Mouse (Mus musculus) kidney, adult 9 months (tissue): Measurements from ENCODE around the gene 6430548M08Rik.
A peak's percentile ranks its signal among the peaks of the same experiment; 100 is the strongest.

ENCODE experiments used
- DNase-seq: peaks from one replicate; pipeline ENCODE4 v3.0.0; 2022

6430548M08Rik gene

DNA sequence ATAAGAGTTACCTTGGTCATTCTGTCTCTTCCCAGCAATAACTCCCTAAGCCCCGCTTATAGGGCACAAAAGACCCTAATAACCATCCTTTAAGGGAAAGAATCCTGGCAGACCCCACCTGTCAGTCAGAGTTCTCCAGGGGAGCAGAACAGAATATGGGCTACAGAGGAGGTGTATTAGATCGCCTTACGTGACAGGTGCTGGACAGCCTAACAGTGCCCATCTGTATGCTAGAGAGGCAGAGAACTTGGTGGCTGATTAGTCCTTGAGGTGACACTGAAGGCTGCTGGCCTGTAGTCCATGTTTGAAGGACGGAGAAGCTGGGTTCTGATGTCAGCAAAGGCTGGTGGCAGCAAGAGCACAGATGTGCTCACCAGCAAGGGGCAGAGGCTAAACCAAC is 3.0 kb upstream of the 6430548M08Rik start:
- no peak for DNase-seq

DNA sequence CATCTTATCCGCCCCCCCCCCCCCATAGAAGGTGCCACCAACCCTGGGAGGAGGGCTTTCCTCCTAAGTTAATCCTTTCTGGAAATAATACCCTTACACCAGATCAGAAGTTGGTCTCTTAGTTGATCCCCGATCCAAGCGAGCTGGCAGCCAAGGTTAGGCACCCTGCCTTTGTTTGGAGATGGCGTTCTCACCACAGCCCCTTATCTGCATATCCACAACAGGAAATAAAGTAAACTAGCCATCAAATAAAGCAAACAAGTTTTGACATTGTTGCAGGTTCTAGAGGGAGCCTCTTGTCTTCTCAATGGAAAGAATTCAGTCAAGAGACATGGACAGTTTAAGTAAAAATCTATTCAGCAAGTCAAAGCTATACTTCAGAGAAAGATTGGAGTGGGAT is 2.6 kb upstream of the 6430548M08Rik start:
- no peak for DNase-seq

DNA sequence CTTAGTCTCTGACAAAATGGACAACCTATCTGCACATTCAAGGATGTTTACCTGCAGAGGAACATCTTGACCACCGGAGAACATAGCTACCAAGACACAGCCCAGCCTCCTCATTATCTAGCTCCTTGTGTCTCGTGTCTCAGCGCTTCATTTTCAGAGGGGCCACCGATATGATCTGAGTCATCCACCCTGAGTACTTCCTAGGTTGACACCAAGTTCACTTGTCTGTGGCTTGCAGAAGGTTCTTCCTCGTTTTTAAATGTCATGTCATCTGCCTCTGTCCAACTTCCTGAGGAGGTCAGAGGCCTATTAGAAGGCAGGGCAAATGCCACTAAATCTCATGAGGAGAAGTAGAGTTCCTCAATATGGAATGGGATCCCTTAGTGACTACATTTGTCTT is 1.4 kb upstream of the 6430548M08Rik start:
- no peak for DNase-seq

DNA sequence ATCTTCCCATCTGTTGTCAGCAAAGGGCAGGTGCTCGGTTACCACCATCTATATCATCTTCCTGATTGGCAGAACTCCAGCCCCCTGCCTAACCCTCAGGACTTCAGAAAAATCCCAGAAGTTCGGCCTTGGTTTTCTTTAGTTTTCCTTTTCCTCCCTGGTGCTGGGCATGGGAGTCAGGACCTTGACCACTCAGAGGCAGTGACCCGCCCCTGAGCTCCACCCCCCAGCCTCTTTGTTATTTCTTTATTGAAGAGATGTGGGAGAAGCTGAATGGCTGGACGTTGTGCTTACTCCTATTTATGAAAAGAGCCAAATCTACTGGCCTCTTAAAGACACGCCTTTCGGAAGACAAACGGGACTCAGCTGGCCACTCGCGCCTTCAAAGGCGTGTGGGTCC is 646 bp upstream of the 6430548M08Rik start:
- DNase-seq = peak; percentile 79

DNA sequence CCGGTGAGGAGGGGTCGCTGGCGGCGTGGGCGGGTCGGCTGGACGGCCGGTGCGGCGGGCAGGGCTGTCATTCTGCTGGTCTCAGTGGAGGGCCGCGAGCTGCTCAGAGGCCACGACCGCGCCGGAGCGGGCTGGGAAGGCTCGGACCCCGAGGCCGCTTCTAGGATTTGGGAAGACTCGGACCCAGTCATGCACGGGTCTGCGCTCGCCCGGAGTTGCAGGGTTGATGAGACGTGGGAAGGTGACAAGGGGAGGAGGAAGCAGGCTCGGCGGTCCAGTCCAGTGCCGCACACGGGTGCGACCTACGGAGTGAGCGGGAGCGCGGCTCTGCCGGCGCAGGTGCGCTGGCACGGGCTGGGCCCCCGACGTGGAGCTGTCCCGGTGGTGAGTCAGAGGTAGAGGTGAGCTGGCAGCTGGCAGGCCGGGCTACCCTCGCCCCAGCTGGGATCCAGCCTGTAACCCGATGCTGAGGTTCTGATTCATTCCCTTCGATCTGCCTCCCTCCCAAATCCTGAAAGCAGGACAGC is 426 bp downstream of the 6430548M08Rik start:
- DNase-seq = peak; percentile 44

DNA sequence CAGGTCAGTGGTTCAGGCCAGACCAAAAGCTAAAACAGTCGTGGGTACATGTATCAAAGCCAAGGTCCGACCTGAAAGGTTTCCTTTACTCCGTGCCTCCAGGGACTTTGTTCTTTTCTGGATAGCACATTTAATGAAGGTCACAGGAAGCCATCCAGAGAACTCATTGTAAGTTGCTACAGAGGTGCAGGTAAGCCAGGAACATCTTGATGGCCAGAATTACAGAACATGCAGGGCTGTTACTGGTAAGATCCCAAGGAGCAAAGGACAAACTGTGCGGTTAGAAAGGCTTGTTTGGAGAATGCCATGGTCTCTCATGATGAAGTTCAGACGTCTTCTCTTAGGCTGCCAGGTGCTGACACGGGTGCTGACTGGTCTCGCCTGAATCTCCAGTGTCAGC is 2.6 kb downstream of the 6430548M08Rik start:
- DNase-seq = peak; percentile 37

DNA sequence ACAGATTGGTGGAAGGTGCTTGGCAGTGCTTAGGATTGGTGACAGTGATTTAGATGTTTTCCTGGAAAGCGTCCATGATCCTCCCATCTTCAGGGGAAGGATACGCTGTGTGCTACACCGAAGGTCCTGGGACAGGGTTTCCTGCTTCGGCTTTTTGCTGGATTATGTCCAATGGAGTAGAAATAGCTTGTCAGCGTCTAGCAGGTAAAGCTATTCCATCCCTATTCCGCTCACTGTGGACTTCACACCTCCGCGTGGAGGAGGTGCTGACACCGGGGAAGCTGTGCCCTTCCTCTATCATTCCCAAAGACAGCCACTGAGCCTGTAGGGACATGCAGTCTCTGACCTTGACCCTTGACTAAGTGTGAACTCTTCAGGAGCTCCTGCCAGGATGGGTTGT is 4.2 kb downstream of the 6430548M08Rik start:
- DNase-seq = peak; percentile 74

DNA sequence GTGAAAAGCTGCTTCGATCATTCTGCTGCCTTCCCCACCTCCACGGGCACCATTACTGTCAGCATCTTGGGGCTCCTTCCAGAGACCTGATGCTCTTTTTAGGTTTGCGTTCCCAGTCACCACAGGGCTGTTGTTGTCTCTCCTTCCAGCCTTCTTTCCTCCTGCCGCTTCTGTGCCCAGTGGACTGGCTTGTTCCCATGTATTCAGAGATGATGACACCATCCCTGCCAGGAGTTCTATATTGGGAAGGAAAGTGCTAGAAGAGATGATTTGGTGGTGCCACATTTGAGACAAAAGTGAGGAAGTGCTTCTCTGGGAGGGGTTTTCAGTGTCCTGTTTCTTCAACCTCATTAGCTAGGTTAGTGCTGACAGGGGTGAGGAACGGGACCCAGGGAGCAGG is 4.9 kb downstream of the 6430548M08Rik start:
- DNase-seq = no peak

DNA sequence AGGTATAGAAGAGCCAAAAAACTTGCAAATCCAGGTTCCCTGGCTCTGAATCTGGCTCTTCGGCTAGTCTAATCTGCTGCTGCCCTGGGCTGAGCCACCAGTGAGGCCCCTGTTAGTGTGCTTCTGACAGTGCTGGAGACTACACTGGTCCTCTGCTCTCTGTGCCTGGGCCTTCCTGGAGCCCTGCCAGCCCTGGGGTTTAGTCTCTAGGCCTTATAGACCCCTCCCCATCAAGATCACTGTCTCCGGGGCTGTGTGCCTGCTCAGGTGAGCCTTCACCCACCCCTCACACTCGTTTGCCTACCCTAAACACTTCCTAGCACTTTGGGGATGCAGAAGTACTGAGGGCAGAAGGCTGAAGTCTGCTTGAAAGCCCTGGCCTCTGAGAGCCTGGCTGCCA is 5.5 kb downstream of the 6430548M08Rik start:
- DNase-seq = no peak

DNA sequence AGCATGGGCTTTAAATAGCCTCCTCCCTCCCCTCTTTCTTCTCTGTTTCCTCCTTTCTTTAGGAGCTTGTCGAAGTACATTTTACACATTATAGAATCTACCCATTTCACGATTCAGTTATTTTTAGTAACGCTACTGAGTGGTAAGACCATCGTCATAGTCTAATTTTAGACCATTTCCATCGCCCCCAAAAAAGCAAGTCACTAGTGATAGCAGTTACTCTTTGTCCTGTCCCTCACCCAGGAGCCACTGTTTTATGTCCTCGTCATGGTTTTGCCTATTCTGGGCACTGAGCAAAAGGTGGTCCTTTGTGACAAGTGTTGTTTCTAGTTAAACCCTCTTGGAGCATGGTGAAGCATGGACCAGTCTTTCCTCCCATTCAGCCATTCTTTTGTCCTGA is 6.0 kb downstream of the 6430548M08Rik start:
- no peak for DNase-seq

DNA sequence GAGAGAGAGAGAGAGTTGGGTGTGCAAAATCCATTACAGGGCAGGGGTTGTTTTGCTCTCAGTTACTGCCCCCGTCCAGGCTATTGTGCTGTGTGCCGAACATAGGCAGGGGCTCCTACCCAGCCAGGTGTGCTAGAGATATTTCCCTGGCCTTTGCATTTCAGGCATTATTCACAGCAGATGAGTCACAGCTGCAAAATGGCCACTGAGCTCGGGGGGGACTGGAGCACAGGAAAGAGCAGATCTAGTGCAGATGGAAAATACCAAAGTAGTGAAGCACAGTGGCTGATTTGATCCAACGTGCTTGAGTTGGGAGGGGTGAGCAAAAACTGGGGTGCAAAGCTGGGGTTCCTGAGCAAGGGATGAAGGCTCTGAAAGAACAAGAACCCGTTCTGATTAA is 7.0 kb downstream of the 6430548M08Rik start:
- DNase-seq = no peak

DNA sequence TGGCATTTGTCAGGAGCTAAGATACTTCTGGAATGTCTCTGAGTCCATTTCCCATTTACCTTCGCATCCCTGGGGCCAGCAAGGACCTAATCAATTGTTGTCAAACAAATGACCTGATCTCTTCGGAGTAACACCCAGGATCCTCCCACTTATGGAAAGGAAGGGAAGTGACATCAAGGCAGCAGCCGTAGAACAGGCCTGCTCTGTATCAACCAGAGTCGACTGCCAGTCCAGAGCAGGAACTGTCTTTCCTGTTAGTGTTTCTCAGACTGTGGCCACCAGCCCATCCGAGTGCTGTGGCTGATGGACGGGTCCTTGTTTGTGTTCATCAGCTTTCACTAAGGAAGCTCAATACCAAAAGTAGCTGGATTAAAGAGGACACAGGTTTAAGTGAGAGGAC is 10.3 kb downstream of the 6430548M08Rik start:
- DNase-seq = no peak

DNA sequence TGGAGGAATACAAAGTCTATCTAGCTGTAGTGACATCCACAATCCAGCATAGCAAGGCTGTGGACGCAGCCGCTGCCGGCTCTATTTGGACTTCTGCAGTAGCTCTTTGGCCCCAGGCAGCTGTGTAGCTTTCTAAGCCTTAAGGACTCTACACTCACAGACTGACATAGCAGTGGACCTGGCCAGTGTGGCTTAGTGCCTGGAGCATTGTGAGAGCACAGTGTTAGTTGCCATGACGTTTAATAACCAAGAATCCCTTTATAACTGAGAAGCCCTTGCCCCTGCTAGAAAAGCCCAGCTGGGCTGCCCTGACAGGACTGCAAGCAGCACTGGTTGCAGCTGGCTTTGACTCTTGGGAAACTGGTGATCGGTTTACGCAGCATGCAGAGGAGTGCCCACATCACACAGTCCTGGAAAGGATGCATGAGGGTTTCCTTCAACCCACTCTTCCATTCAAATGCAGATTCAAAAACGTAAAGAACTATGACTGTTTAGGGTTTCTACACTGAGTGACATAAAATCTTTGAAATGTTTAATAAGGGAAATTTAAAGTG is 11.0 kb downstream of the 6430548M08Rik start:
- no peak for DNase-seq

DNA sequence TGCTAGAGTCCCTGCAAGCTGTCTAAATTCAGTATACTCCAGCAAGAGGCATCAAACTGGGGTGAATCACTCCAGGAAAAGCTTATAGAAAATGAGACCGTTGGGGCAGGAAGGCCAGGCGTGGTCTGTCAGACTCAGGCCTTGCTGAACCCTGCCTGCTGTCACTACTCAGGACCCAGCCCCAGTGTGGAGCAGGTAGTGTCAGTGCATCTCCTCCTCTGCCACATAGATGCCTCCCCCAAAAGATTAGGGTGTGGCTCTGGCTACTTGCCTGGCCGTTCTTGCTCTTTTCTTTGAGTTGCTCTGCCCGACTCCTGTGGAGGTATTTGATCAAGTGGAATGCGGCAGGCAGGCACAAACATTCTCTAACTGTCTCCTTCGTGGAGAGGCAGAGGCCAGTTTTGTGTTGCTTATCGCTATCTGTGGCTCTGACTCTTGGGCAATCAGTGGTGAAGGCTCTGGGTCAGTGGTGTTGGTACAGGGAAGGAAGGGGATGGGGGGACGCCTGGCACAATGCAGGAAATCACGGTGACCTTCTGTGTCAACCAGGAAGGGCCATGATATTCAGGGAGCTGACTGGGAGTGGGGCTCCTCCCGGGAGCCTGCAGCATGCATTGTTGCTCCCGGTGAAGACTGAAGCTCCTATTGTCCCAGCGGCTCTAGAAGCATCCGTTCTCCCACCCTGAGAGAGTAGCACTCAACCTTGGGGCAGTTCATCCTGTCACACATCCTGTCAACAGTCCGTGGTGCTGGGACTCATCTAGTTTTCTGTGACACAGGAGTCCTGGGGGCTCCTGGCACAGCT is 12.6 kb downstream of the 6430548M08Rik start:
- DNase-seq = no peak

DNA sequence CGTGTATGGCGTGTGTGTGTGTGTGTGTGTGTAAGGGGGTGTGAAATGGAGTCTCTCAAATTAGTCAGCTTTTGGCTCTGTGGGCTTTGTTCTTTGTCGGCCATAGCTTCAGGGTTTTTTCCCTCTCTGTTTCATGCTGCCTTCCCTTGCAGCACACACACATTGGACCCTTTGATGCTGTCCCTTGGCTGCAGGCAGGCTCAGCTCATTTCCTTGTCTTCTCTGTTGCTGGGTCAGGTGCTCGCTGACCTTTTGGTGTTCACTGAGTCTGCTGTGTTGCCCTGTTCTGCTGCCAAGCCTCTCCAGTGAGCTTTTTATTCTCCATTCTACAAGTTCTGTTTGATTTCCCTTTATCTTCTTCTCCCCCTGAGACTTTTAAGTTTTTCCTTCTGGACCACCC is 15.6 kb downstream of the 6430548M08Rik start:
- no peak for DNase-seq

DNA sequence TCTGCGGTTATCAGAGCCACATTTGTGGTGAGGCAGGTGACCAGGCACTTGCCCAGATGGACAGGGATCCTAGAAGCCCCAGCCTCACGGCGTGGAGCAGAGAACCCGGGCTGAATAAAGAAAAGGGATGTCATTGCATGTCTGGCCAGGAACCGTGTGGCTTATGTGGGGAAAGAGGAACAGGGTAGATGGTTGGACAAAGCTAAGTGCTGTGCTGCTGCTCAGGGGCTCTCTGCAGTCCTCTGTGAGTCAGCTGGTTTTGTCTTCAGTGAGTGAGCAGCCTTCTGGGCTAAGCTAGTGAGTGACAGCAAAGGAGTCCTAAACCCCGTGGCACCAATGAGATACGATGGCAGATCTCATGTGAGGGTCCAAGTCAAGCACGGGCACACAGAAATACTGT is 17.2 kb downstream of the 6430548M08Rik start:
- DNase-seq = no peak

DNA sequence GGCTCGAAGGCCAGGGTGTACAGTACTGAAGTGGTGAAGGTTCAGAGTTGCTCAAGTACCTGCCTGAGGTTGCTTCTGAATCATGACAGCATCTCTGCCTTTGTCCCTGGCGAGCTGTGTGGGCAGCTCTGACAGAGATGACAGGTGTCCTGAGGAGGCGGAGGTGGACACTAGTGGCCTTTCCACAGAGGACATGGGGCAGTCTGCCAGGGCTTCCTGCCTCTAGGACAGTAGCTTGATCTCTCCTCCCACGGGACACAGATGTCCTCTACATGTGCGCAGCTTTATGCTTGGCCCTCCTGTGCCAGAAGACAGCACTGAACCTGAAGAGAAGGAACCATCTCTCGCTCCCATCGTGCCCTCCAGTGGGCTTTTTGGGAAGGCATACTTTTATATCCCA is 19.2 kb downstream of the 6430548M08Rik start:
- peak; percentile 64 for DNase-seq

DNA sequence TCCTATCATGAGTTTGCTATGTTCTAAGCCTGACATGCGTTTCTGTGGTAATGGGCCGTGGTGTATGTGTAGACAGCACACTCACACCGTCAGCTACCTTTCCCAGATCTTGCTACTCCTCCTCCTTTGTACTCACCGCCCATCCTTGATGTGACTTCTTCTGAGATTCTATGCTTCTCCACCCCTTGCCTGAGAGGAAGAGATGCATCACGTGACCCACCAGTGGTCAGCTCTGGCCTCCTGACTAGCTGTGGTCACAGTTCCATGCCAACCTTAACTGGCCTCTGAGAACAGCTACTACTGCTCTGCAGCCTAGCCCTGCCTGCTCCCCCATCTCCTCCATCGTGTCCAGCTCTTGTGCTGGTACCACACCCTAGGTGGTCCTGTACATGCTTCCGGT is 21.7 kb downstream of the 6430548M08Rik start:
- DNase-seq = no peak

DNA sequence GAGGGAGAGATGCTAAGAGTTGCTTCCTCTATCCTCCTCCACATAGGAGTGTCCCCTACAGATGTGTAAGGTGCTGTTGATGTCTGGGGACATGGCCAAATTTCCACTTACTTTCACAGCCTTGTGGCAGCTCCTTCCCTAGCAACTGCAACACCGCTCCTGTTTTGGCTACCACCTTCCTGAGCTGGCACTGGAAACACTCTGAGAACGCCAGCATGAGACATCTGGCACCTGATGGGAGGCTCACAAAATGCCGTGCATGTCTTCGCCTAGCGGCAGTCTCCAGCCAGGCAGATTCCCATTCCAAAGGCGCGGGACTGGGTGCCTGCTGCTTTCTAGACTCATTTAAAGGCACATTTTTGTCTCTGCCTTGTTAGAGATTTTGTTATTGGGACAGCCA is 22.7 kb downstream of the 6430548M08Rik start:
- DNase-seq = no peak

DNA sequence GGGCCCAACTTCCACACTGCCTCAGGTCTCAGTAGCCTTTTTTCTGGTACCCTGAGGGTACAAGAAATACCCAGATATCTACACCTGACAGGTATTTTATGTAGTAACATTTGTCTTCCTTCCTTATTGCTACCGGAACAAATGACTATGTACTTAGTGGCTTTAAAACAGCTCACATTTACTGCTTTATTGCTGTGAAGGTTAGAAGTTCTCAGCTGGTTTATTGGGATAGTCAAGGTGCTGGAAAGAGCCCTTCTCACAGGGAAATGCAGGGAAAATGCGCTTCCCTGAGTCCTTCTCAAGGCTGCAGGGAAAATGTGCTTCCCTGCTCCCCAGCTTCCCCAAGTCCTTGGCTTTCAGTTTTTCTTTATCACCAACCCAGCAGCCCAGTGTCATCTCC is 25.0 kb downstream of the 6430548M08Rik start:
- no peak for DNase-seq

DNA sequence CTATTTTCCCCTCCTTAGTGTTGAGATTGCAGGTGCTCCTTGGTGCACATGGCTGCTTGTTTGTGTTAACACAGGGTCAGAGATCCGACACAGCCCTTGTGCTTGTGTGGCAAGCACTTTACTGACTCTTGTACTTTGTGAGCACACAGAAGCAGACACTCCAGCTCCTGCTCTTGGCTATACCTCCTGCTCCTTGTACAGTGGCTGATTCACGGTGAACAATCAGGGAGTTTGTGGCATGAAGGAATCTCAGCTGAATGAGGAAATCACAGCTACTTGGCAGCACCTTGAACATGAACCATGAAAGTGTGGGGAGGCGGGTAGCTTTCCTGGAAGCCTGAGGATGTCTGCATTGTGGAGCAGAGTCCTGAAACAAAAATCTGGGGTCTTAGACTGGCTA is 26.8 kb downstream of the 6430548M08Rik start:
- DNase-seq = no peak

DNA sequence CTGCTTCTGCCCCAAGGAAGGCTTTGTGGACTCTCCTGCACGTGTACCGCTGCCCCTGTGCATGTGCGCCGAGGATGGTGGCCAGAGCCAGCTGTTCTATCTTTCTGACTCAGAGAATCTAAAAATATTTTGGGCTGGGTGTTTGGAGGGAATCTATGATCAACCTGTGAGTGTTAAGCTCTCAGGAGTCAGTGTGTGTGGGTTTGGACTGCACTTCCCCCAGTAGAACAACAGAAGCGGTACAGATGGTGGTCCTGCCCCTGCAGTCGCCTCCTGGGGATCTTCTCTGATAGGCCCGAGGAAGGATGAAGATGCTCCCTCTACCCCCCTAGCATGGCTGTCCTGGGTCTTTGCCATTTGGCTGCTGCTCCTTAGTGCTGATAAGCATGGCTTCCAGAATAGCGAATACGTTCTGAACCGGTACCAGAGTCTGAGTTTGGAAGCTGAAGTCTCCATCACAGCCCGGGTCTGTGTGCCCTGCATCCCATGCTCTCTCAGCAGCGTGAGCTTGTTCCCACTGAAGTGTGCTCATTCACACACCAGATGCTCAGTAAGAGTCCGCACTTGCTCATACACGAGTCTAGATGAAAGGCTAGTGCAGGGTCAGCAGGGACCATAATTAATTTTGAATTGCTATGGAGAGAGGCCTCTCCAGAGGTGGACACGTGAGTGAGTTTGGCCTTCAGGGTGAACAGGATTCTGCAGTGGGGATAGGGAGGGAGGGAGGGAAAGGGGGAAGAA is 30.1 kb downstream of the 6430548M08Rik start:
- no peak for DNase-seq

DNA sequence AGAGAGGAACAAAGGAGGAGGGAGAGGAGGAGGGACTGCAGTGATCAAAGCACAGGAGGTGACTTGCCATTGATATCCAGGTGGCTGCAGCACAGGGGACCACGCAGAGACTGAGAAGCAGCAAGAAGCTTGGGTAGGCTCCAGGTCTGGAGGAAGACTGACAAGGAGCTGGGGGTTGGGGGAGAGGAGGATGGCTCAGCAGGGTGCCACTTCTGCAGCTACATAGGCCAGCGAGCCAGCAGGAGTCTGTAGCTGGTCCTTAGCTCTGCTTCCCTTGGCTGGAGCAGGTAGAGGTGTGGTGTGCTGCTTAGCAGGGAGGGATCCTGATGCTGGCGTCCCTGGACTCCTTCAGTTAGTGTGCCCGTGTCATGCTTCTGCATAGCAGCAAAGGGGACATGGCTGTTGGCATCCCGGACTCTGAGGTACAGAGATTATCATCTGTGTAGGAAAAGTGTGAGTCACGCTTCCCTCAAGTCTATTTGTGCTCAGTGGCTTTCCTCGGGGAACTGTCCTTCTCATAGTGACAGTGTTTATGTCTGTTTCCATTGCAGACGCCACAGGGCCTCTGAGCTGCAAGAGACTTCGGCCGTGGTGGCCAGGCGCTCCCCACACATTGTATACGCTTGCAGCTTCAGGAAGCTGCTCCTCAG is 30.8 kb downstream of the 6430548M08Rik start:
- DNase-seq = no peak
